Mouse (Mus musculus) ES-Bruce4 (cell line): ENCODE results near the gene Tnfrsf1a.

Experiments used
- CTCF ChIP-seq: IDR thresholded peaks from one replicate; pipeline ENCODE4 v1.8.1; 2011; ENCODE audit warnings: low read depth, low read length
- EP300 ChIP-seq: IDR thresholded peaks from 2 replicates; pipeline ENCODE4 v1.6.1; 2011; ENCODE audit warnings: low read depth, low read length; ENCODE audit not compliant: insufficient read depth

DNA sequence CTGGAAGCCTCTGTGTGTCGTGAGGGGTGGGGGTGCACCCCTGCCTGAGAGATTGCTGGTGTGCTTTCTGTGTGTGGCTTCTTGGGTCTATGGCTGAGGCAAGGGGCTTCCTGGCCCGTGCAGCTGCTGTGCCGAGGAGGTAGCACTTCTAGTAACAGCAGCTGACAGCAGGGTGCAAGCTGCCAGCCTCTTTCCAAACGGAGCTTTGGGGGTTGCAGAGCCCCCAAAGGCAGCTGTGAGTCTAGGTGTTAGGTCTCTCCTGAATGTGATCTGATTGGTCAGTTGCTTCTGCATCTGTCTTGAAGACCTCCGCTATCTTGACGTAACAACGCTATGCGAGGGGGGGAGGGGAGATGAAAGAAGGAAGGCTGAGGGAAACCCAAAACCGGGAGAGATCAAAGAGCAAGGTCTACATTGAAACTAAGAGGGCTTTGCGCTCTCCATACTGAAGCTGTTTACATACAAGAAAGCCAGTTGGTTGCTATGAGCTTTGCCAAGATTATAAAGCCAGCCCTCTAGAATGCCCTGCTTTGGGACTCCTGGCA is 6.1 kb downstream of the Tnfrsf1a start:
- TF ChIP-seq CTCF (no peak), EP300 (no peak)
